Mouse (Mus musculus): Measurements from ENCODE around the gene Dpy30. TPM values are rescaled to one million over a fixed set of nuclear protein-coding genes. Genes with fewer than 3 reads are reported as not detected.
A peak's percentile ranks its signal among the peaks of the same experiment; 100 is the strongest.
"Not testable (repeated sequence)": the region's sequence is repeated elsewhere in the genome, so short reads cannot be mapped to it uniquely, and the experiment has no call there.

The Dpy30 gene
- 226 and 247 TPM in 2 replicates for polyA plus RNA-seq (2015; fragmentation: Nextera tagmentation; extraction: Ambion mirVana)

- no peak within 1 kb of the TSS for H3K9ac ChIP-seq
- 73% methylated on average over 2 of the region's 2 CpGs for WGBS
- no peaks in the 10 kb centered on the region for H3K4me1 ChIP-seq
- H3K9me3 ChIP-seq: no peaks in the 10 kb centered on the region
- H3K4me3 ChIP-seq: no peak within 1 kb of the TSS
- H3K27me3 ChIP-seq: no peaks in the 10 kb centered on the region
- H3K4me2 ChIP-seq: no peak within 1 kb of the TSS
- no peak for ATAC-seq (ENCODE audit: insufficient number of reproducible peaks, insufficient read depth, low FRiP score, low TSS enrichment, low read depth)
- no peak within 1 kb of the TSS for H3K27ac ChIP-seq
- no peaks in the 10 kb centered on the region for H3K36me3 ChIP-seq
These were observed at the start of gene Dpy30 for GRCm38 (mm10) chr17:74323844-74324243. Dpy30 (minus strand) TSS chr17:74323944.

GRCm38 (mm10) chr17:74363592-74363991 is 39.8 kb upstream of the Dpy30 start:
- H3K4me1 ChIP-seq: no peaks in the 10 kb centered on the region
- no peak overlapping the region for H3K4me2 ChIP-seq
- no peaks in the 10 kb centered on the region for H3K9me3 ChIP-seq
- WGBS: 76% methylated on average over 1 of the region's 1 CpGs
- H3K27me3 ChIP-seq: no peaks in the 10 kb centered on the region
- H3K36me3 ChIP-seq: peaks cover 60% of the 10 kb centered on the region
- no peak overlapping the region for H3K27ac ChIP-seq
- no peak overlapping the region for H3K9ac ChIP-seq
- no peak overlapping the region for H3K4me3 ChIP-seq
- no peak for ATAC-seq (ENCODE audit: insufficient number of reproducible peaks, insufficient read depth, low FRiP score, low TSS enrichment, low read depth)

- H3K9me3 ChIP-seq: no peaks in the 10 kb centered on the region
- H3K4me2 ChIP-seq: peak overlapping the region; percentile 78
- no peak for ATAC-seq (ENCODE audit: insufficient number of reproducible peaks, insufficient read depth, low FRiP score, low TSS enrichment, low read depth)
- H3K36me3 ChIP-seq: peaks cover 12% of the 10 kb centered on the region
- H3K4me3 ChIP-seq: peak overlapping the region; percentile 97; the same call in 1 of the 2 replicates
- no peaks in the 10 kb centered on the region for H3K27me3 ChIP-seq
- H3K9ac ChIP-seq: no peak overlapping the region; the same call in 1 of the 2 replicates
- H3K4me1 ChIP-seq: peaks cover 32% of the 10 kb centered on the region
- no peak overlapping the region for H3K27ac ChIP-seq
- WGBS: 61% methylated on average over 5 of the region's 5 CpGs
These were observed 17.4 kb upstream of the Dpy30 start for GRCm38 (mm10) chr17:74341151-74341550.

GRCm38 (mm10) chr17:74338937-74339804 is 15.4 kb upstream of the Dpy30 start, which contains the start of gene Spast:
Spast (plus strand) TSS chr17:74338987.
- Histone ChIP-seq H3K9me3 (no peaks in the 10 kb centered on the region), H3K36me3 (peaks cover 6% of the 10 kb centered on the region), H3K4me2 (peak within 1 kb of the TSS; percentile 78), H3K27ac (peak within 1 kb of the TSS; percentile 96), H3K27me3 (no peaks in the 10 kb centered on the region), H3K4me3 (peak within 1 kb of the TSS; percentile 97), H3K4me1 (peaks cover 32% of the 10 kb centered on the region), H3K9ac (peak within 1 kb of the TSS; percentile 96)
- peak; percentile 76 for ATAC-seq (ENCODE audit: insufficient number of reproducible peaks, insufficient read depth, low FRiP score, low TSS enrichment, low read depth)
- under 1% methylated on average over 46 of the region's 90 CpGs for WGBS

- Histone ChIP-seq H3K27me3 (no peaks in the 10 kb centered on the region), H3K4me1 (peaks cover 32% of the 10 kb centered on the region), H3K4me3 (peak overlapping the region; percentile 97), H3K4me2 (peak overlapping the region; percentile 78), H3K27ac (peak overlapping the region; percentile 96), H3K9ac (peak overlapping the region; percentile 96), H3K9me3 (no peaks in the 10 kb centered on the region), H3K36me3 (no peaks in the 10 kb centered on the region)
- ATAC-seq (ENCODE audit: insufficient number of reproducible peaks, insufficient read depth, low FRiP score, low TSS enrichment, low read depth): peak; percentile 88
- WGBS: under 1% methylated on average over 48 of the region's 50 CpGs
These were observed 14.6 kb upstream of the Dpy30 start for GRCm38 (mm10) chr17:74338225-74338931.

GRCm38 (mm10) chr17:74331049-74331676 is 7.4 kb upstream of the Dpy30 start:
- H3K9me3 ChIP-seq: no peaks in the 10 kb centered on the region
- H3K4me1 ChIP-seq: no peaks in the 10 kb centered on the region
- ATAC-seq (ENCODE audit: insufficient number of reproducible peaks, insufficient read depth, low FRiP score, low TSS enrichment, low read depth): no peak
- H3K4me2 ChIP-seq: no peak overlapping the region
- WGBS: 73% methylated on average over 9 of the region's 9 CpGs
- H3K9ac ChIP-seq: no peak overlapping the region
- no peak overlapping the region for H3K27ac ChIP-seq
- no peaks in the 10 kb centered on the region for H3K27me3 ChIP-seq
- H3K4me3 ChIP-seq: no peak overlapping the region
- H3K36me3 ChIP-seq: no peaks in the 10 kb centered on the region

- not testable (repeated sequence) for H3K27me3 ChIP-seq; H3K27ac ChIP-seq; H3K9ac ChIP-seq; H3K4me3 ChIP-seq; ATAC-seq (ENCODE audit: insufficient number of reproducible peaks, insufficient read depth, low FRiP score, low TSS enrichment, low read depth); H3K36me3 ChIP-seq; H3K9me3 ChIP-seq; H3K4me2 ChIP-seq; H3K4me1 ChIP-seq
- 38% methylated on average over 2 of the region's 2 CpGs for WGBS
These were observed 4.4 kb upstream of the Dpy30 start for GRCm38 (mm10) chr17:74328146-74328545.

- H3K4me2 ChIP-seq; H3K4me1 ChIP-seq; H3K27me3 ChIP-seq; H3K36me3 ChIP-seq; H3K9ac ChIP-seq; H3K4me3 ChIP-seq; H3K27ac ChIP-seq; H3K9me3 ChIP-seq; ATAC-seq (ENCODE audit: insufficient number of reproducible peaks, insufficient read depth, low FRiP score, low TSS enrichment, low read depth): not testable (repeated sequence)
- WGBS: 81% methylated on average over 7 of the region's 7 CpGs
These were observed 3.5 kb upstream of the Dpy30 start for GRCm38 (mm10) chr17:74327195-74327594.

- H3K9me3 ChIP-seq: no peaks in the 10 kb centered on the region
- H3K27ac ChIP-seq: no peak overlapping the region
- no peaks in the 10 kb centered on the region for H3K4me1 ChIP-seq
- no peaks in the 10 kb centered on the region for H3K27me3 ChIP-seq
- ATAC-seq (ENCODE audit: insufficient number of reproducible peaks, insufficient read depth, low FRiP score, low TSS enrichment, low read depth): no peak
- H3K4me2 ChIP-seq: no peak overlapping the region
- H3K4me3 ChIP-seq: no peak overlapping the region
- H3K36me3 ChIP-seq: no peaks in the 10 kb centered on the region
- WGBS: 51% methylated on average over 5 of the region's 5 CpGs
- H3K9ac ChIP-seq: no peak overlapping the region
These were observed 1.2 kb downstream of the Dpy30 start for GRCm38 (mm10) chr17:74322400-74323054.

- Histone ChIP-seq H3K4me2 (no peak overlapping the region), H3K9ac (no peak overlapping the region), H3K27ac (no peak overlapping the region), H3K4me1 (peaks cover 14% of the 10 kb centered on the region), H3K4me3 (no peak overlapping the region), H3K36me3 (peaks cover 6% of the 10 kb centered on the region), H3K27me3 (no peaks in the 10 kb centered on the region), H3K9me3 (no peaks in the 10 kb centered on the region)
- WGBS: 94% methylated on average over 6 of the region's 6 CpGs
- no peak for ATAC-seq (ENCODE audit: insufficient number of reproducible peaks, insufficient read depth, low FRiP score, low TSS enrichment, low read depth)
These were observed 5.0 kb downstream of the Dpy30 start for GRCm38 (mm10) chr17:74318721-74319120.

GRCm38 (mm10) chr17:74316309-74316863 is 7.4 kb downstream of the Dpy30 start:
- peak overlapping the region; percentile 88 for H3K9ac ChIP-seq
- H3K27me3 ChIP-seq: no peaks in the 10 kb centered on the region
- peaks cover 21% of the 10 kb centered on the region for H3K36me3 ChIP-seq
- H3K4me2 ChIP-seq: peak overlapping the region; percentile 69
- H3K4me3 ChIP-seq: peak overlapping the region; percentile 81
- peaks cover 14% of the 10 kb centered on the region for H3K4me1 ChIP-seq
- peak overlapping the region; percentile 92 for H3K27ac ChIP-seq
- peak; percentile 90 for ATAC-seq (ENCODE audit: insufficient number of reproducible peaks, insufficient read depth, low FRiP score, low TSS enrichment, low read depth)
- WGBS: under 1% methylated on average over 43 of the region's 48 CpGs
- H3K9me3 ChIP-seq: no peaks in the 10 kb centered on the region
